Mouse (Mus musculus) cerebellum, adult 2 months (tissue): ENCODE measurements around the gene Atcay.

ENCODE experiments used
- CTCF ChIP-seq: fragments of 200-500 bp; IDR thresholded peaks from 2 replicates; pipeline ENCODE4 v1.5.1; 2011; ENCODE audit warnings: low read depth, mild to moderate bottlenecking, control low read depth, low read length, moderate library complexity, borderline replicate concordance; ENCODE audit not compliant: insufficient read depth
- POLR2A ChIP-seq: fragments of 200-500 bp; IDR thresholded peaks from 2 replicates; pipeline ENCODE4 v1.6.1; 2011; ENCODE audit warnings: low read length, control low read depth, borderline replicate concordance; ENCODE audit not compliant: insufficient read depth

- TF ChIP-seq POLR2A: no peak
- TF ChIP-seq CTCF: no peak
Observed at GRCm38 (mm10) chr10:81273842-81274241, 43.2 kb upstream of the Atcay start.
